Mouse (Mus musculus): Measurements from ENCODE around the gene Iqcn. TPM values are rescaled to one million over a fixed set of nuclear protein-coding genes. Genes with fewer than 3 reads are reported as not detected.

Iqcn gene
- total and polyA plus RNA-seq, 2 experiments from 2014 or later: not detected

DNA sequence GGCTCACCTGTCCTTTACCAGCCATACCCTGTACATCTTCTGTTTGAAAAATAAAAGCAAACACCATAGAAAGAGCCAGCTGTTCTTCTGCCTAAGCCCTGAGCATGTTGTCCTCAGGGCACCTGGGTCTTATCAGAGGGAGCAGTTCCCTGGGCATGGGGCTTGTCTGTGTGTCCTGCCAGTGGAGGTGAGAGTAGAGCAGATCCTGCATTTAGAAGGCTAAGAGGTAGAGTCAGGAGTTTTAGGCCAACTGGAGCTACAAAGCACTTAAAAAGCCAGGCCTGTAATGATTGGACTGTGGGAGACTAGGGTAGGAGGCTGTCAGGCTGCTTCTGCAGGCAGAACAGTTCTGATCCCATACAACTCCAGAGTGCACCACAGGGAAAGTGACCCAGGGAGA, 24.6 kb upstream of the Iqcn start:
- TF ChIP-seq CTCF (IDR thresholded peaks at IDR 0.05; ENCODE audit: low read depth): no peak
- H3K4me1 ChIP-seq (ENCODE audit: control insufficient read depth, insufficient read depth): peaks cover 31% of the 10 kb centered on the region
- no peaks in the 10 kb centered on the region for H3K9me3 ChIP-seq (replicated peaks; ENCODE audit: control insufficient read depth, low read length)
- no peaks in the 10 kb centered on the region for H3K27me3 ChIP-seq (ENCODE audit: control insufficient read depth, insufficient read depth, low read length)
- H3K27ac ChIP-seq (ENCODE audit: low read depth): 0 out of 2 replicates have a peak overlapping the region, but pooled peaks have one; percentile 20
- DNase-seq (ENCODE audit: low spot score): no peak
- no peak overlapping the region for H3K4me2 ChIP-seq (ENCODE audit: low read depth, low read length)
- no peak overlapping the region for H3K9ac ChIP-seq (replicated peaks; ENCODE audit: low read depth, low read length)
- H3K36me3 ChIP-seq (replicated peaks; ENCODE audit: control insufficient read depth, insufficient read depth, low read length): peaks cover 15% of the 10 kb centered on the region; the same call in 1 of the 2 replicates
- ATAC-seq (ENCODE audit: insufficient read depth, low read depth): no peak
- H3K4me3 ChIP-seq (ENCODE audit: low read depth, low read length): no peak overlapping the region

GRCm38 (mm10) chr8:70679404-70679803, 23.9 kb upstream of the Iqcn start:
- Histone ChIP-seq H3K36me3 (replicated peaks; ENCODE audit: control insufficient read depth, insufficient read depth, low read length) (peaks cover 15% of the 10 kb centered on the region; the same call in 1 of the 2 replicates), H3K9ac (replicated peaks; ENCODE audit: low read depth, low read length) (no peak overlapping the region), H3K4me3 (ENCODE audit: low read depth, low read length) (no peak overlapping the region), H3K4me1 (ENCODE audit: control insufficient read depth, insufficient read depth) (peaks cover 24% of the 10 kb centered on the region), H3K9me3 (replicated peaks; ENCODE audit: control insufficient read depth, low read length) (no peaks in the 10 kb centered on the region), H3K27ac (ENCODE audit: low read depth) (peak overlapping the region; percentile 20), H3K27me3 (ENCODE audit: control insufficient read depth, insufficient read depth, low read length) (no peaks in the 10 kb centered on the region), H3K4me2 (ENCODE audit: low read depth, low read length) (no peak overlapping the region)
- DNase-seq (ENCODE audit: low spot score) (no peak), ATAC-seq (ENCODE audit: insufficient read depth, low read depth) (no peak)
- TF ChIP-seq CTCF (IDR thresholded peaks at IDR 0.05; ENCODE audit: low read depth) (no peak), EP300 (IDR thresholded peaks at IDR 0.05; ENCODE audit: low read depth) (no peak)
- WGBS: 83% methylated on average over 4 of the region's 4 CpGs

DNA sequence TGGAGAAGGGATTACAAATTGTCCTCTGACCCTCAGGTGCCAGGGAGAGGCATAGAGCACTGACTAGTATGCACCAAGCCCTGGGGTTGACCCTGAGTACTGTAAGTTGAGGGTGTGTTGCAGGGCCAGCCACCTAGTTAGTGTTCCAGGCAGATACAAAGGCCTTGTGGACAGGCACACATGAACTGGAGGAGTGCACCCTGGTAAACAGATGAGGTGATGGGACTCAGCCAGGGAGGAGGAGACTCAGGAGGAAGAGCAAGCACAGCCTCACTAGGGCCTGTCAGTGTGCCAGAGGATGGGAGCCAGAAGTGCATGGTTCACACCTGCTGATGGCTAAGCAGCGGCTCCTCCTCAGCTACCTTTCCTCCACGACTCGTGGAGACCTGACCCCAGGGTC, 23.2 kb upstream of the Iqcn start:
- Histone ChIP-seq H3K4me3 (ENCODE audit: low read depth, low read length) (no peak overlapping the region), H3K9me3 (replicated peaks; ENCODE audit: control insufficient read depth, low read length) (no peaks in the 10 kb centered on the region), H3K27me3 (ENCODE audit: control insufficient read depth, insufficient read depth, low read length) (no peaks in the 10 kb centered on the region), H3K36me3 (replicated peaks; ENCODE audit: control insufficient read depth, insufficient read depth, low read length) (peaks cover 15% of the 10 kb centered on the region; the same call in 1 of the 2 replicates), H3K9ac (replicated peaks; ENCODE audit: low read depth, low read length) (no peak overlapping the region), H3K27ac (ENCODE audit: low read depth) (no peak overlapping the region; the same call in 1 of the 2 replicates), H3K4me2 (ENCODE audit: low read depth, low read length) (no peak overlapping the region), H3K4me1 (ENCODE audit: control insufficient read depth, insufficient read depth) (peaks cover 20% of the 10 kb centered on the region)
- TF ChIP-seq CTCF (IDR thresholded peaks at IDR 0.05; ENCODE audit: low read depth) (no peak), EP300 (IDR thresholded peaks at IDR 0.05; ENCODE audit: low read depth) (no peak)
- ATAC-seq (ENCODE audit: insufficient read depth, low read depth): no peak
- 66% methylated on average over 3 of the region's 3 CpGs for WGBS
- no peak for DNase-seq (ENCODE audit: low spot score)

GRCm38 (mm10) chr8:70681410-70681809, 21.8 kb upstream of the Iqcn start:
- TF ChIP-seq EP300 (IDR thresholded peaks at IDR 0.05; ENCODE audit: low read depth): no peak
- TF ChIP-seq CTCF (IDR thresholded peaks at IDR 0.05; ENCODE audit: low read depth): no peak
- ATAC-seq (ENCODE audit: insufficient read depth, low read depth): no peak
- peaks cover 15% of the 10 kb centered on the region; the same call in 1 of the 2 replicates for H3K36me3 ChIP-seq (replicated peaks; ENCODE audit: control insufficient read depth, insufficient read depth, low read length)
- H3K9me3 ChIP-seq (replicated peaks; ENCODE audit: control insufficient read depth, low read length): no peaks in the 10 kb centered on the region
- no peak for DNase-seq (ENCODE audit: low spot score)
- H3K4me1 ChIP-seq (ENCODE audit: control insufficient read depth, insufficient read depth): peaks cover 20% of the 10 kb centered on the region
- H3K4me2 ChIP-seq (ENCODE audit: low read depth, low read length): no peak overlapping the region
- H3K27ac ChIP-seq (ENCODE audit: low read depth): peak overlapping the region; percentile 92
- 70% methylated on average over 3 of the region's 3 CpGs for WGBS
- no peaks in the 10 kb centered on the region for H3K27me3 ChIP-seq (ENCODE audit: control insufficient read depth, insufficient read depth, low read length)
- H3K9ac ChIP-seq (replicated peaks; ENCODE audit: low read depth, low read length): no peak overlapping the region
- H3K4me3 ChIP-seq (ENCODE audit: low read depth, low read length): no peak overlapping the region

DNA sequence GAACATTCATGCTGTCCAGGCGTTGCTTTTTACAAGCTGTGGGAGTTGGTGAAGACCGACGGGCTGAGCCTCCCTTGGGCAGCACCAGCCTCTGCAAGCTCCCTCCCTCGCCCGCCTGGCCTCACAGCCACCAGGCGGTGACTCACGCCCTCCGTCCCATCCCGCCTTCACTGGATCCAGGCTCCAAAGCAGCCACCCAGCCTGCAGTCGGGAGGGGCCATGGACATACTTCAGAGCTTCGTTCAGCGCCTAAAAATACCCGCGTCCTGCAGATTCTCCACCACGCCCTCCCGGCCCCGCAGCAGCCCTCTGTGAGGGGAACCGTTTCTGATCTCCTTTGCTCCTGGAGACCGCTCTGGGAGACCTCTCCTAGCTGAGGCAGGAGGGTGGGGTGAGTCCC, 21.1 kb upstream of the Iqcn start:
- Histone ChIP-seq H3K4me3 (ENCODE audit: low read depth, low read length) (no peak overlapping the region), H3K9ac (replicated peaks; ENCODE audit: low read depth, low read length) (peak overlapping the region; percentile 51), H3K27me3 (ENCODE audit: control insufficient read depth, insufficient read depth, low read length) (no peaks in the 10 kb centered on the region), H3K9me3 (replicated peaks; ENCODE audit: control insufficient read depth, low read length) (no peaks in the 10 kb centered on the region), H3K36me3 (replicated peaks; ENCODE audit: control insufficient read depth, insufficient read depth, low read length) (peaks cover 15% of the 10 kb centered on the region; the same call in 1 of the 2 replicates), H3K4me2 (ENCODE audit: low read depth, low read length) (peak overlapping the region; percentile 32), H3K4me1 (ENCODE audit: control insufficient read depth, insufficient read depth) (peaks cover 20% of the 10 kb centered on the region), H3K27ac (ENCODE audit: low read depth) (peak overlapping the region; percentile 92)
- DNase-seq (ENCODE audit: low spot score) (peak; percentile 97), ATAC-seq (ENCODE audit: insufficient read depth, low read depth) (peak; percentile 94)
- WGBS: 5% methylated on average over 19 of the region's 19 CpGs
- TF ChIP-seq EP300 (IDR thresholded peaks at IDR 0.05; ENCODE audit: low read depth) (peak; percentile 78), CTCF (IDR thresholded peaks at IDR 0.05; ENCODE audit: low read depth) (peak; percentile 55)

- Histone ChIP-seq H3K36me3 (replicated peaks; ENCODE audit: control insufficient read depth, insufficient read depth, low read length) (peaks cover 15% of the 10 kb centered on the region; the same call in 1 of the 2 replicates), H3K9me3 (replicated peaks; ENCODE audit: control insufficient read depth, low read length) (no peaks in the 10 kb centered on the region), H3K4me2 (ENCODE audit: low read depth, low read length) (peak overlapping the region; percentile 32), H3K4me1 (ENCODE audit: control insufficient read depth, insufficient read depth) (peaks cover 20% of the 10 kb centered on the region), H3K27me3 (ENCODE audit: control insufficient read depth, insufficient read depth, low read length) (no peaks in the 10 kb centered on the region), H3K9ac (replicated peaks; ENCODE audit: low read depth, low read length) (peak overlapping the region; percentile 51), H3K4me3 (ENCODE audit: low read depth, low read length) (no peak overlapping the region), H3K27ac (ENCODE audit: low read depth) (peak overlapping the region; percentile 92)
- DNase-seq (ENCODE audit: low spot score) (no peak), ATAC-seq (ENCODE audit: insufficient read depth, low read depth) (no peak)
- WGBS: 53% methylated on average over 3 of the region's 3 CpGs
- TF ChIP-seq EP300 (IDR thresholded peaks at IDR 0.05; ENCODE audit: low read depth) (no peak), CTCF (IDR thresholded peaks at IDR 0.05; ENCODE audit: low read depth) (no peak)
Observed at GRCm38 (mm10) chr8:70682692-70683091, 20.6 kb upstream of the Iqcn start.
